Mouse (Mus musculus) lung, postnatal 0 days (tissue): ENCODE measurements around the gene Gnb4. TPM values are rescaled to one million over a fixed set of nuclear protein-coding genes. Genes with fewer than 3 reads are reported as not detected.

Experiments used
- ATAC-seq: fragments of 200-750 bp; cut with Nextera tagmentation; 2 replicates; pipeline ENCODE4 v1.8.0; 2017; ENCODE audit warnings: moderate library complexity
- DNase-seq: peaks from one replicate; pipeline ENCODE4 v3.0.0-alpha.2; 2016; ENCODE audit warnings: low spot score
- H3K27ac ChIP-seq: fragments of 300-500 bp; sonication (generic); 2 replicates; pipeline ENCODE4 v1.5.1; 2014; ENCODE audit warnings: antibody characterized with exemption, mild to moderate bottlenecking, low read length, mixed read lengths
- H3K27me3 ChIP-seq: fragments of 300-500 bp; sonication (generic); replicated peaks from 2 replicates; pipeline ENCODE4 v1.6.1; 2014; ENCODE audit warnings: low read length, mixed read lengths; ENCODE audit not compliant: insufficient read depth
- H3K36me3 ChIP-seq: fragments of 300-500 bp; sonication (generic); 2 replicates; pipeline ENCODE4 v1.6.1; 2014; ENCODE audit warnings: low read length, mixed read lengths; ENCODE audit not compliant: insufficient read depth
- H3K4me1 ChIP-seq: fragments of 300-500 bp; sonication (generic); 2 replicates; pipeline ENCODE4 v1.6.1; 2014; ENCODE audit warnings: antibody characterized with exemption, low read depth, low read length, mixed read lengths; ENCODE audit not compliant: insufficient read depth
- H3K4me2 ChIP-seq: fragments of 300-500 bp; sonication (generic); replicated peaks from 2 replicates; pipeline ENCODE4 v1.6.1; 2014; ENCODE audit warnings: low read depth, mild to moderate bottlenecking, low read length, moderate library complexity, mixed read lengths
- H3K4me3 ChIP-seq: fragments of 300-500 bp; sonication (generic); 2 replicates; pipeline ENCODE4 v1.5.1; 2014; ENCODE audit warnings: low read depth, low read length
- H3K9ac ChIP-seq: fragments of 300-500 bp; sonication (generic); replicated peaks from 2 replicates; pipeline ENCODE4 v1.6.1; 2014; ENCODE audit warnings: low read depth, mild to moderate bottlenecking
- H3K9me3 ChIP-seq: fragments of 300-500 bp; sonication (generic); 2 replicates; pipeline ENCODE4 v1.6.1; 2016; ENCODE audit warnings: low read length, mixed read lengths
- CTCF ChIP-seq: IDR thresholded peaks from 2 replicates; pipeline ENCODE4 v1.5.1; 2016; ENCODE audit warnings: antibody characterized with exemption, mild to moderate bottlenecking
- EP300 ChIP-seq: IDR thresholded peaks from 2 replicates; pipeline ENCODE4 v1.6.1; 2016; ENCODE audit warnings: antibody characterized with exemption, mild to moderate bottlenecking, control low read depth
- WGBS: fragments of 180-500 bp; shearing (Covaris S2); extraction: QIAGEN DNeasy Blood & Tissue Kit; methylation state at CpG from one replicate; pipeline ENCODE4 v1.1.7; 2014; 5-methylcytosine and 5-hydroxymethylcytosine counted together
- polyA plus RNA-seq: library from polyadenylated mRNA; unstranded; fragments of >200 nt; fragmentation: Nextera tagmentation; extraction: Ambion mirVana; gene quantifications from 2 replicates; pipeline ENCODE4 v1.2.1, GENCODE M21; 2015

Gene Gnb4
- polyA plus RNA-seq, 1 experiment from 2014 or later = 109 TPM

DNA sequence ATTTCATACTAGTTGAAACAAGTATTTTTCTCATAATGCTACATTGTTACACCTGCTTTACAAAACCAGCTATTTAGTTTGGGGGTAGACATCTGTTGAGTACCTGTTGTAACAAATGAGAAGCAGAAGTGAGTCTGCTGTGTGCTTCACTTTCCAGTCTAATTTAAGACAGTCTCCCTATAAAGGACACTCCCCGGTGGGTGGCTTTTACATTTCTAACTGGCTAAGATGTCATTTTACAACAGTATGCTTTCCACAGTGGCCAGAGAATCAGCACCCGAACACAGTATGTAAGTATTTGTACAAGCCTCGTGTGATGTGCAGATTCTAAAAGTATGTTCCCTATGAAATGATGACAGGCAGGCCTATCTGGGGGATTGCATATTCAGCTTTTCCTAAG lies 35.6 kb downstream of the Gnb4 start:
- no peak overlapping the region for H3K9ac ChIP-seq
- H3K36me3 ChIP-seq = peaks cover 23% of the 10 kb centered on the region
- H3K4me3 ChIP-seq = no peak overlapping the region
- H3K4me2 ChIP-seq = no peak overlapping the region
- H3K9me3 ChIP-seq = no peaks in the 10 kb centered on the region
- no peak for ATAC-seq
- TF ChIP-seq CTCF (no peak), EP300 (no peak)
- no peaks in the 10 kb centered on the region for H3K27me3 ChIP-seq
- H3K4me1 ChIP-seq = no peaks in the 10 kb centered on the region
- H3K27ac ChIP-seq = no peak overlapping the region
- 81% methylated on average over 3 of the region's 3 CpGs for WGBS
- no peak for DNase-seq

DNA sequence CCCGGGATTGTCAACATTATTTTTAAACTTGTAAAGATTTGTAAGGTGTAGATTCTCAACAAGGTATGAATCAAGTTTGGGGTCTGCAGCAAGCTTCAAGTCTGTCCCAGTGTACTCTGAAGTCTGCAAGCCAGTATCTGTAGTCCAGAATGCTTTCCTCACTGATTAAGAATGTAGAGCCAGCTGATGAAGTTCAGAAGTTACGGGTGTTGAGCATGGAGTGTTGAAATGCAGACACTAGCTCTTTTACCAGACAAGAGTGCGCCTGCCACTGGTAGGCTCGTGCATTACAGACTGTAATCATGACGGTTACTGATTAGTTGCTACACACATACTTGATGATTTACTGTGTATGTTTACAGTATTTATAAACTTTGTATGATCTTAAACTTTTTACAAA lies 37.6 kb downstream of the Gnb4 start:
- Histone ChIP-seq H3K4me1 (no peaks in the 10 kb centered on the region), H3K27ac (no peak overlapping the region), H3K9ac (no peak overlapping the region), H3K36me3 (peaks cover 24% of the 10 kb centered on the region), H3K4me2 (no peak overlapping the region), H3K9me3 (no peaks in the 10 kb centered on the region), H3K4me3 (no peak overlapping the region), H3K27me3 (no peaks in the 10 kb centered on the region)
- WGBS = 84% methylated on average over 5 of the region's 5 CpGs
- DNase-seq (no peak), ATAC-seq (no peak)
- TF ChIP-seq CTCF (no peak), EP300 (no peak)

DNA sequence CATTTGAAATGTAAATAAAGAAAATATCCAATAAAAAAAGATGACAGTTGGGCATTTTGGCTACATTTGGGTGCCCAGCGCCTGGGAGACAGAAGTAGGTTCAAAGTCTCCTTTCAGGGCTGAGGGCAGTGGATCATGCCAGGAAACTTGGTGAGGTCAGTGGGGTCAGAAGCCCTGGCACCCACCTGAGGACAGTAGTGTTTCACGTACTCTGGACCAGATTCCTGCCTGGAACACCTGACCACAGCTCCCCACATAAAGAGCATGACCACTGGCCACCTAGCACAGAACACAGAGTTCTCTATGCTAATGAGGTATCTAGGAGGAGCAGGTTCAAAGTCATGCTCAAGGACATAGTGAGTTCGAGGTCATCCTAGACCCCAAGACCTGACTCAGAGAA lies 41.2 kb downstream of the Gnb4 start:
- Histone ChIP-seq H3K9ac (no peak overlapping the region), H3K4me3 (no peak overlapping the region), H3K4me1 (no peaks in the 10 kb centered on the region), H3K27me3 (no peaks in the 10 kb centered on the region), H3K27ac (no peak overlapping the region), H3K4me2 (no peak overlapping the region), H3K9me3 (no peaks in the 10 kb centered on the region), H3K36me3 (peaks cover 10% of the 10 kb centered on the region)
- DNase-seq = no peak
- ATAC-seq = no peak
- 93% methylated on average over 3 of the region's 3 CpGs for WGBS
- TF ChIP-seq EP300 = no peak
- TF ChIP-seq CTCF = no peak

DNA sequence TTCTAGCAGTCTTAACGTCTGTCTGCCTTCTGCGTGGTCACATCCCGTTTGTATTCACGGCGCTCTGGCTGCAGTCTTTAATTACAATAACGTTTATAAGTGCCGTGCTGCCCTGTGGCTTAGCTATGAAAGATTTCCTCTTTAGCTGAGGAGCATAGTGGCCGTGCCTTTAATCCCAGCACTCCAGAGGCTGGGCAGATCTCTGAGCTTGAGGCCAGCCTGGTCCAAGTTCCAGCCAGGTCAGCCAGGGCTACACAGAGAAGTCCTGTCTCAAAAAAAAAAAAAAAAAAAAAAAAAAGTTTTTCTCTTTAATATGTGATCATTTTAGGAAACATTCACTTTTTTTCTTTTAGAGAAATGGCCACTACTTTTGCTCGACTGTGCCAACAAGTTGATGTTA lies 42.5 kb downstream of the Gnb4 start:
- no peak for ATAC-seq
- H3K27ac ChIP-seq = no peak overlapping the region
- no peak overlapping the region for H3K4me3 ChIP-seq
- H3K36me3 ChIP-seq = peaks cover 17% of the 10 kb centered on the region
- H3K9ac ChIP-seq = no peak overlapping the region
- no peak for TF ChIP-seq EP300
- no peak overlapping the region for H3K4me2 ChIP-seq
- 59% methylated on average over 9 of the region's 9 CpGs for WGBS
- no peaks in the 10 kb centered on the region for H3K4me1 ChIP-seq
- no peaks in the 10 kb centered on the region for H3K27me3 ChIP-seq
- H3K9me3 ChIP-seq = no peaks in the 10 kb centered on the region
- DNase-seq = no peak

DNA sequence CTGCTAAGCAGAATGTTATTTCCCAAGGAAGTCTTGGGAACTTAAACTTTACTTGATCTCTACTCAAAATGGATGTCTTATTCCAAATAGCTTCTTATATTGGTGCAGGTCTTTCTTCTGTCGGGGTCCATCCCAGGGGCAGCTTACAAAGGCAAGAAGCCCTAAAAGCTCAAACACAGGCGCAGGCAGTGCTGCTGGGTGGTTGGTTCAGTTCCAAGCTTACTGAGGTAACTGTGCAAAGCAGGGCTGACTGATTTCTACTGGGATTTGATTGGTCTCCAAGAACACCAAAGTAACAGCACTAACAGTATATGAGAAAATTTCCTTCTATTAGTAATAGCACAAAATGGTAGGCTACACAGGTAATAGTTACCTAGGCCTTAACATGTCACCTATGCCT lies 43.3 kb downstream of the Gnb4 start:
- Histone ChIP-seq H3K27ac (no peak overlapping the region), H3K4me3 (no peak overlapping the region), H3K4me1 (no peaks in the 10 kb centered on the region), H3K36me3 (peaks cover 25% of the 10 kb centered on the region), H3K9me3 (no peaks in the 10 kb centered on the region), H3K4me2 (no peak overlapping the region), H3K9ac (no peak overlapping the region), H3K27me3 (no peaks in the 10 kb centered on the region)
- WGBS = 95% methylated on average over 2 of the region's 2 CpGs
- no peak for ATAC-seq
- TF ChIP-seq CTCF (no peak), EP300 (no peak)
- DNase-seq = no peak

DNA sequence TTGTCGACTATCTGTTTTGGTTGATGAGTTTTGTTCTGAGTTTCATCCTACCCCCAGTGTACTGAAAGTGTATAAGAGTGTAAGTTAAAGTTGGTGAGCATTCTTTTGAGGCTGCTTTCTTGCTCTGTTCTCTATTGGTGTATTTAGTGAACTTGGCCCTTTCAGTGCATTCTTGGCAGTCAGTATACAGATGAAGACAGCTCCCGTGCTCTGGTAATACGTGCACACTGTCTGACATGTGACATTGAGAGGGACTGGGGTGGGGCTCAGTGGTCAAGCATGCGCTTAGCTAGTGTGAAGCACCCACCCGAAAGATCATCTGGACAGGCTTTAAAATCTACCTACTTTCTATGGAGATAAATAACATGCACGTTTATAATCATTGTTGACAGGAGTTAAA lies 53.0 kb downstream of the Gnb4 start:
- H3K9ac ChIP-seq = no peak overlapping the region
- WGBS = 87% methylated on average over 6 of the region's 6 CpGs
- no peak overlapping the region for H3K4me2 ChIP-seq
- no peak for ATAC-seq
- H3K9me3 ChIP-seq = no peaks in the 10 kb centered on the region
- no peak overlapping the region for H3K27ac ChIP-seq
- no peaks in the 10 kb centered on the region for H3K27me3 ChIP-seq
- no peak overlapping the region for H3K4me3 ChIP-seq
- no peaks in the 10 kb centered on the region for H3K4me1 ChIP-seq
- no peak for DNase-seq
- TF ChIP-seq EP300 = no peak
- H3K36me3 ChIP-seq = peaks cover 36% of the 10 kb centered on the region

DNA sequence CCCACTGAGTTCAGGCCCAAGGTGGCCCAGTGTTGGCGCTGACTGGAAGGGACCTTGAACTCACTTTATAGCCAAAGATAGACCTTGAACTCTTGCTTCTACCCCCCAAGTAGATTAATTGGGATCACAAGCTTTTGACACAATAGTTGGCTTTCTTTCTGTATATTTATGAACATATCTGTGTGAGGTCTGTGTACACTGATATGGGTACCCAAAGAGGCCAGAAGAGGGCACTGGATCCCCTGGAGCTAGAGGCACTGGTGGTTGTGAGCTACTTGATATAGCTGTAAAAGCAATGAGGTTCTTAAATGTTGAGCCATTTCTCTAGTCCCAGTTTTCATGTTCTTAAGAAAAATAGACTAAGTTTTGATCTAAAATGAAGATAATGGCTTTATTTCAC lies 63.3 kb downstream of the Gnb4 start:
- no peak overlapping the region for H3K4me3 ChIP-seq
- H3K4me2 ChIP-seq = no peak overlapping the region
- 94% methylated on average over 1 of the region's 1 CpGs for WGBS
- no peak for DNase-seq
- no peaks in the 10 kb centered on the region for H3K9me3 ChIP-seq
- H3K9ac ChIP-seq = no peak overlapping the region
- peaks cover 14% of the 10 kb centered on the region for H3K36me3 ChIP-seq
- H3K4me1 ChIP-seq = no peaks in the 10 kb centered on the region
- H3K27me3 ChIP-seq = no peaks in the 10 kb centered on the region
- H3K27ac ChIP-seq = no peak overlapping the region
- TF ChIP-seq CTCF (peak; percentile 49), EP300 (no peak)
- ATAC-seq = no peak
